Mouse (Mus musculus) bone marrow, adult 2 months (tissue): ENCODE data around the gene Gstt1.

Experiments used
- CTCF ChIP-seq: fragments of 200-500 bp; IDR thresholded peaks from 2 replicates; pipeline ENCODE4 v1.5.1; 2011; ENCODE audit warnings: low read length, control low read depth; ENCODE audit not compliant: control insufficient read depth, insufficient read depth
- POLR2A ChIP-seq: fragments of 200-500 bp; IDR thresholded peaks from 2 replicates; pipeline ENCODE4 v1.6.1; 2011; ENCODE audit warnings: low read depth, mild to moderate bottlenecking, control low read depth, low read length, borderline replicate concordance; ENCODE audit not compliant: control insufficient read depth

DNA sequence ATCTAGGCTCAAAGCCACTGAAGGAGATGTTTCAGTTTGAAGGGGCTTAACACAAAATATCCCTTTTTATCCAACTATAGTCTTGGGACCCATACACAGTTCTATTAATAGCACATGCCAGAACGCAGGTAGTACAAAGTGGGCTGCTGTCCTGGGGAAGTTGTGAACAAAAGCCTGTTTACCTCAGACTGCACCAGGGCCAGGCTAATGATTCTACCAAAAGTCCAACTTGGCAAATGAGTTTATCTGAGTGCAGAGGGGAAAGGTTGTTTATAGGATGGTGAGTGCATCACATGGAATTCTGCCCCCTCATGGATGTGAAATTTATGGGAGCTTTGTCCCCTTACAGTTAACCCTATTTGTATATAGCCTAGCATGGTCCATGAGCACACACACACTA is 46.4 kb upstream of the Gstt1 start:
- TF ChIP-seq CTCF (no peak), POLR2A (no peak)
